Mouse (Mus musculus): ENCODE results near the gene Jade3.

Jade3 gene

GRCm38 (mm10) chrX:20548011-20548879 is 122.8 kb downstream of the Jade3 start:
- DNase-seq (ENCODE audit: low read depth in 1 of 2, low spot score in 2 of 2), result no peak

GRCm38 (mm10) chrX:20548880-20549440 is 123.5 kb downstream of the Jade3 start:
- no peak for DNase-seq (ENCODE audit: low read depth in 1 of 2, low spot score in 2 of 2)

- no peak for DNase-seq (ENCODE audit: low read depth in 1 of 2, low spot score in 2 of 2)
These were observed 124.0 kb downstream of the Jade3 start, which contains the start of gene Rgn for GRCm38 (mm10) chrX:20549532-20549931. Gene Rgn, plus strand, starts transcription at chrX:20549787.

GRCm38 (mm10) chrX:20552199-20552598 is 126.7 kb downstream of the Jade3 start:
- DNase-seq (ENCODE audit: low read depth in 1 of 2, low spot score in 2 of 2), result no peak

GRCm38 (mm10) chrX:20561846-20562245 is 136.4 kb downstream of the Jade3 start:
- DNase-seq (ENCODE audit: low read depth in 1 of 2, low spot score in 2 of 2), result no peak

GRCm38 (mm10) chrX:20563941-20564340 is 138.5 kb downstream of the Jade3 start:
- no peak for DNase-seq (ENCODE audit: low read depth in 1 of 2, low spot score in 2 of 2)
